Mouse (Mus musculus) bone marrow macrophage, adult 2 months (primary cell): ENCODE data around the gene Arl9.
"Not testable (repeated sequence)": the region's sequence is repeated elsewhere in the genome, so short reads cannot be mapped to it uniquely, and the experiment has no call there.

Experiments
- CTCF ChIP-seq: IDR thresholded peaks from 2 replicates; pipeline ENCODE4 v1.5.1; 2012; ENCODE audit warnings: low read depth, mild to moderate bottlenecking, low read length, moderate library complexity
- POLR2A ChIP-seq: IDR thresholded peaks from 2 replicates; pipeline ENCODE4 v1.6.1; 2012; ENCODE audit warnings: mild to moderate bottlenecking, low read depth, low read length, borderline replicate concordance

DNA sequence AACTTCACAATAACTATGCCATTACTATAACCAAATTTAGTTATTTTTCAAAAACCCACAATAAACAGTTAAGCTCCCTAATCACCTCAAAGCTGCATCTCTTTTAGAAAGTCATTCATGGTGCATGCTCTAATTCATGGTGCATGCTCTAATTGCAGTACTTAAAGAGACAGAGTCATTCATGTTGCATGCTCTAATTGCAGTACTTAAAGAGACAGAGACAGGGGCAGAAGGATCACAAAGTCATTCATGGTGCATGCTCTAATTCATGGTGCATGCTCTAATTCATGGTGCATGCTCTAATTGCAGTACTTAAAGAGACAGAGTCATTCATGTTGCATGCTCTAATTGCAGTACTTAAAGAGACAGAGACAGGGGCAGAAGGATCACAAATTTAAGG is 31.2 kb downstream of the Arl9 start:
- not testable (repeated sequence) for TF ChIP-seq POLR2A, CTCF
